Mouse (Mus musculus) embryonic facial prominence, embryonic 14.5 days (tissue): ENCODE results near the gene Ptch2. TPM values are rescaled to one million over a fixed set of nuclear protein-coding genes. Genes with fewer than 3 reads are reported as not detected.

Experiments
- ATAC-seq: fragments of 200-750 bp; cut with Nextera tagmentation; 2 replicates; pipeline ENCODE4 v1.8.0; 2017; ENCODE audit warnings: low read depth, moderate number of reproducible peaks, moderate TSS enrichment
- DNase-seq: peaks from one replicate; pipeline ENCODE4 v3.0.0-alpha.2; 2015; ENCODE audit warnings: low spot score
- H3K27ac ChIP-seq: fragments of 300-500 bp; sonication (generic); replicated peaks from 2 replicates; pipeline ENCODE4 v1.5.1; 2014; ENCODE audit warnings: low read depth, mild to moderate bottlenecking, low read length, moderate library complexity
- H3K27me3 ChIP-seq: fragments of 300-500 bp; sonication (generic); replicated peaks from 2 replicates; pipeline ENCODE4 v1.6.1; 2014; ENCODE audit warnings: low read length; ENCODE audit not compliant: control insufficient read depth, insufficient read depth
- H3K36me3 ChIP-seq: fragments of 300-500 bp; sonication (generic); 2 replicates; pipeline ENCODE4 v1.6.1; 2014; ENCODE audit warnings: low read length, mixed read lengths; ENCODE audit not compliant: control insufficient read depth, insufficient read depth
- H3K4me1 ChIP-seq: fragments of 300-500 bp; sonication (generic); 2 replicates; pipeline ENCODE4 v1.6.1; 2014; ENCODE audit warnings: antibody characterized with exemption, low read length; ENCODE audit not compliant: control insufficient read depth, insufficient read depth
- H3K4me2 ChIP-seq: fragments of 300-500 bp; sonication (generic); 2 replicates; pipeline ENCODE4 v1.6.1; 2014; ENCODE audit warnings: low read depth, mild to moderate bottlenecking, low read length, moderate library complexity, mixed read lengths
- H3K4me3 ChIP-seq: fragments of 300-500 bp; sonication (generic); 2 replicates; pipeline ENCODE4 v1.5.1; 2014; ENCODE audit warnings: low read depth, mild to moderate bottlenecking, low read length
- H3K9ac ChIP-seq: fragments of 300-500 bp; sonication (generic); 2 replicates; pipeline ENCODE4 v1.6.1; 2014; ENCODE audit warnings: low read depth, mild to moderate bottlenecking, low read length, moderate library complexity, mixed read lengths
- H3K9me3 ChIP-seq: fragments of 300-500 bp; sonication (generic); 2 replicates; pipeline ENCODE4 v1.6.1; 2016; ENCODE audit warnings: low read length; ENCODE audit not compliant: control insufficient read depth
- WGBS: fragments of 180-500 bp; shearing (Covaris S2); extraction: QIAGEN DNeasy Blood & Tissue Kit; methylation state at CpG from one replicate; pipeline ENCODE4 v1.1.7; 2014; 5-methylcytosine and 5-hydroxymethylcytosine counted together
- polyA plus RNA-seq: library from polyadenylated mRNA; unstranded; fragments of >200 nt; fragmentation: Nextera tagmentation; extraction: Ambion mirVana; gene quantifications from 2 replicates; pipeline ENCODE4 v1.2.1, GENCODE M21; 2014

The Ptch2 gene
- polyA plus RNA-seq, 1 experiment from 2014 or later, result 9.0 TPM

DNA sequence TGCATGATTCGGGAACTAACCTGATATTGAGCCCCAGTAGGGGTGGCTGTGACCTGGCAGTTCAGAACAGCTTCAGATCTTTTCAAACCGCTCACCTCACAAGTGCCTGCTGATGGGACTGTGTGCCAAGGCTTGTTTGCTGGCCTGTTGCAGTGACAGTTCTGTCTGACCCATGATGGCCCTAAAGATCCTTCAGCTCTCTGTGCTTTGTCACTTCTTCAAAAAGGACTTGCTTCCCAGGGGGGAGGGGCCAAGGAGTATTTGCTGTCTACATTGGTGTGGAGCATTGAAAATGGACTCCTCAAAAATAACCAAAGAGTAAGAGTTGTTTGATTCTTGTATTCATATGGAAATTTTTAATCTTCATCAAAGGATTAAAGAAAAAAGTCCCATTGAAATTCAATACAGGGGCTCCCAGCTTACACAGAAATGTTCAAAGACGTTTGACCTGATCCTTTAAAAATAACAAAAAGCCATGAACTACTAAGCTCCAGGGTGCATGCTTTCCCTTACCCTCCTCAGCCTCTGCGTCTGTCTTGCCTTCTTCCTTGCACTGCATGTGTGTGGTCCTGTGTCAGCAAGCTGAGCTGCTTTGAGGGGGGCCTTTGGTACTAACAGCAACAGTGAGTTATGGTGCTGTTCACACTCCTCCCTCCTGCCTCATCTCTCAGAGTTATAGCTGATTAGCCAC lies 33.0 kb upstream of the Ptch2 start:
- H3K4me2 ChIP-seq, result no peak overlapping the region
- H3K36me3 ChIP-seq, result peaks cover 47% of the 10 kb centered on the region
- no peak for DNase-seq
- H3K9me3 ChIP-seq, result no peaks in the 10 kb centered on the region
- no peak; the same call in 1 of the 2 replicates for ATAC-seq
- H3K9ac ChIP-seq, result no peak overlapping the region
- no peaks in the 10 kb centered on the region for H3K27me3 ChIP-seq
- H3K4me3 ChIP-seq, result no peak overlapping the region
- H3K4me1 ChIP-seq, result no peaks in the 10 kb centered on the region
- 49% methylated on average over 4 of the region's 4 CpGs for WGBS
- H3K27ac ChIP-seq, result no peak overlapping the region

DNA sequence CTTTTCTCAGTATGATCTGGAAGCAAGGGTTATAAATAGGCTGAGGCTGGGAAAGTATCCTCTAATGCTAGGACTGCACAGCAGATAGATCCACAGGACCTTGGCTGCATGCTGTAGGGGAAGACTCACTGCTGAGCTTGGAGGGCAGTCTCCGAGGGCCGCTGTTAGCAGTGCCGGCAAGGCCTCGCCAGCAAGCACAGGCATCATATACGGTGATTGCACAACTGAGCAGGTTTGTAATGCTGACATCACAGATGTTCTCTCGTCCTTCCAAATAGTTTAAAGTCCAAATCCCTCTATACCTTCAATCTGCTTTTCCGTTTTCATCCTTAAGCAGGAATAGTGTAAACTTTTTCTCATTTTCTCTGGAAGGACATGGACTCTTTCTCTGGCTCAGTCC lies 27.8 kb upstream of the Ptch2 start:
- WGBS, result 95% methylated on average over 5 of the region's 7 CpGs
- H3K4me1 ChIP-seq, result no peaks in the 10 kb centered on the region
- no peak overlapping the region for H3K4me3 ChIP-seq
- no peak overlapping the region for H3K4me2 ChIP-seq
- no peak overlapping the region for H3K27ac ChIP-seq
- no peak for ATAC-seq
- no peaks in the 10 kb centered on the region for H3K9me3 ChIP-seq
- peaks cover 84% of the 10 kb centered on the region for H3K36me3 ChIP-seq
- H3K27me3 ChIP-seq, result no peaks in the 10 kb centered on the region
- no peak for DNase-seq
- H3K9ac ChIP-seq, result no peak overlapping the region

DNA sequence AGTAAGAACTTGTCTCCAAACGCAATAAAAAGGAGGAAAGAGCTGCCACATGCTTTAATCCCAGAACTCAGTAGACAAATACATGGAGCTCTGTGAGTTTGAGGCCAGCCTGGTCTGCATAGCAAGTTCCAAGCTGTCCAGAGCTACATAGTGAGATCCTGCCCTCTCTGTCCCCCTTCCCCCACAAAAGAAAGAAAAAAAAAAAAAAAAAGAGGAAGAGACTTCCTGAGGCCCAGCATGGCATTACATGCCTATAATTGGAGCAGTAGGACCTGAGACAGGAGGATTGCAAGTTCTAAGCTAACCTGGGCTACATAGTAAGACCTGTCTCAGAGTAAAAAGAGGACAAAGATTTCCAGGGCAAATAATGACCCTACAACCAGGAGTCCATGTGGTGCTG lies 26.2 kb upstream of the Ptch2 start:
- no peak overlapping the region for H3K27ac ChIP-seq
- no peak for ATAC-seq
- peaks cover 83% of the 10 kb centered on the region for H3K36me3 ChIP-seq
- no peak overlapping the region for H3K4me2 ChIP-seq
- H3K9me3 ChIP-seq, result no peaks in the 10 kb centered on the region
- H3K4me3 ChIP-seq, result no peak overlapping the region
- no peak for DNase-seq
- H3K9ac ChIP-seq, result no peak overlapping the region
- no peaks in the 10 kb centered on the region for H3K4me1 ChIP-seq
- 97% methylated on average over 1 of the region's 1 CpGs for WGBS
- no peaks in the 10 kb centered on the region for H3K27me3 ChIP-seq

DNA sequence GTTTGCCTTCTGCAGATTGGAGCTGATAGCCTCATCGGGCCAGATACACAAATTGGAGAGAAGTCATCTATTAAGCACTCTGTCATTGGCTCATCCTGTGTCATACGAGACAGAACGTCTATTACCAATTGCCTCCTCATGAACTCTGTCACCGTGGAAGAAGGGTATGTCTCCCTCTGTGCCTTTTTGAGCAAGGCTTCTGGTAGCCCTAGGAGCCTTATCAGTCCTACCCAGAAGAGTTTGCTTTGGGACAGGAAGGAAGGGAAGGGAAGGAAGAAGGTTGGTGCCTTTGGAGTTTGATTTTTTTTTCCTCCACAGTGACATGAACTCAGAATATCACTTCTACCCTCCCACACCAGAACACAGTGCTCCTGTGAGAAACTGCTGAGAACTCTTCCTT lies 25.3 kb upstream of the Ptch2 start:
- H3K9me3 ChIP-seq, result no peaks in the 10 kb centered on the region
- H3K27me3 ChIP-seq, result no peaks in the 10 kb centered on the region
- no peak overlapping the region for H3K4me3 ChIP-seq
- no peak overlapping the region for H3K27ac ChIP-seq
- no peak overlapping the region for H3K9ac ChIP-seq
- peaks cover 85% of the 10 kb centered on the region for H3K36me3 ChIP-seq
- no peak overlapping the region for H3K4me2 ChIP-seq
- no peak for DNase-seq
- no peaks in the 10 kb centered on the region for H3K4me1 ChIP-seq
- ATAC-seq, result no peak
- 87% methylated on average over 4 of the region's 4 CpGs for WGBS

DNA sequence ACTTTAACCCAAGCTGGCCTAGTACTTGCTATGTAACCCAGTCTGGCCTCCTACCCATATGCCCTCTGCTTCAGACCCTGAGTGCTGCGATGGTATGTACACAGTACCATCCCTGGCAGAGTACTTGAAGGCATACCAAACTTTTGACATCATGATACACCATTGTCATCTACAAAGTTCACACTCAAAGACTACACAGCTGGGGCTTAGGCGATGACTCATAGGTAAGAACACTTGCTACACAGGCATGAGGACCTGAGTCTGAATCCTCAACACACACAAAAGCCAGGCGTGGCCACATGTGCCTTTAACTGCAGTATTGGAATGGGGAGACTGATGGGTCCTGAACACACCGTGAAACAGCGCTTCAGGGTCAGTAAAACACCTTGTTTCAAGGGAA lies 24.7 kb upstream of the Ptch2 start:
- Histone ChIP-seq H3K36me3 (peaks cover 85% of the 10 kb centered on the region), H3K4me2 (no peak overlapping the region), H3K4me3 (no peak overlapping the region), H3K9me3 (no peaks in the 10 kb centered on the region), H3K27ac (no peak overlapping the region), H3K27me3 (no peaks in the 10 kb centered on the region), H3K4me1 (no peaks in the 10 kb centered on the region), H3K9ac (no peak overlapping the region)
- ATAC-seq, result no peak
- DNase-seq, result no peak
- WGBS, result 96% methylated on average over 5 of the region's 5 CpGs

DNA sequence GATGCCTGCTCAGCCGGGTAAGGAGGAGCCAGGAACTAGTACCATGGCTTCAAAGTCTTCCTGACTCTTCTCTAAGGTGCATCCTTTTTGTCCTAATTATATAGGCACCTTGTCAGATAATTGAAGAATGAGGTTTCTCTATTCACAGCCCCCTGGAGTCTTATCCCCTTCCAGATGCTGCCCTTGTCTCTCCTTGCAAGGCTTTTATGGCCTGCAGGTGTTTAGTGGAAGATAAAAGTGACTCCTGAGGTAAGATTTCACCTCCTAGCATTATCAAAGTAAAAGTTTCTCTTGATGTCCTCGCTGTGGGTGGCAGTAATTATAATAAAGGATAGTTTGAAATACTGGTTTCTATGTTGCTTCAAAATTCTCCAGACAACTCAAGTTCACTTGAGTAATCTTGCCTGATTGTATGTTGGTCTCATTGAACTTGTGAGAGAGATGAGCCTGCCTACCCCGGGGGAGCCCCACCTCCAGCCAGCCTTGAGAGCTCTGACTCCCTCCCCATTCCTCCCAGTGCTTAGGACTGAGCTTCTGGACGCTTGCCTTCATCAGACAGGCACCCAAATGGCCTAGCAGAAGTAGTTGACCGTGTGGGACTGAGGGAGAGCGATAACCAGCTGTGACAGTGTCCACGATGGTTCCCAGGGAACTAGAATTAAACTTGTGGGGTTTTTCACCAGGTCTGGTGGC lies 7.8 kb upstream of the Ptch2 start:
- 76% methylated on average over 7 of the region's 7 CpGs for WGBS
- no peak overlapping the region for H3K27ac ChIP-seq
- H3K4me3 ChIP-seq, result no peak overlapping the region
- no peaks in the 10 kb centered on the region for H3K4me1 ChIP-seq
- no peak overlapping the region for H3K9ac ChIP-seq
- DNase-seq (no peak), ATAC-seq (no peak)
- H3K4me2 ChIP-seq, result no peak overlapping the region
- peaks cover 35% of the 10 kb centered on the region for H3K36me3 ChIP-seq
- H3K27me3 ChIP-seq, result no peaks in the 10 kb centered on the region
- no peaks in the 10 kb centered on the region for H3K9me3 ChIP-seq

DNA sequence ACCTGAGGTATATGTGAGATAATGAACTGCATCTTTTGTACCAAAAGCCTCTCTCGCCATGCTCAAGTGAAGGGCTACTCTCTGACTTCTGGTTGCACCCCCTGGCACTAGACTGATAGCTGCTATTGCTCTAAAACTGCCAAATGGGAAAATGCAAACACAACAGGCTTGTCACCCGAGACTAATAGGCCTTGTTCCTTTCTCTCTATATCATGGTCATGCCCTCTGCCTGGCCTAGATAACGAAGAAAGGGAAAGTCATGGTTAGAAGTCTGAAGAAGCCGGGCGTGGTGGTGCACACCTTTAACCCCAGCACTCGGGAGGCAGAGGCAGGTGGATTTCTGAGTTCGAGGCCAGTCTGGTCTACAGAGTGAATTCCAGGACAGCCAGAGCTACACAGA lies 5.3 kb upstream of the Ptch2 start:
- no peak overlapping the region for H3K9ac ChIP-seq
- WGBS, result 83% methylated on average over 7 of the region's 7 CpGs
- DNase-seq (no peak), ATAC-seq (no peak)
- H3K9me3 ChIP-seq, result no peaks in the 10 kb centered on the region
- no peak overlapping the region for H3K27ac ChIP-seq
- peaks cover 23% of the 10 kb centered on the region for H3K36me3 ChIP-seq
- H3K4me2 ChIP-seq, result no peak overlapping the region
- peaks cover 3% of the 10 kb centered on the region; the same call in 1 of the 2 replicates for H3K4me1 ChIP-seq
- H3K27me3 ChIP-seq, result no peaks in the 10 kb centered on the region
- H3K4me3 ChIP-seq, result no peak overlapping the region

DNA sequence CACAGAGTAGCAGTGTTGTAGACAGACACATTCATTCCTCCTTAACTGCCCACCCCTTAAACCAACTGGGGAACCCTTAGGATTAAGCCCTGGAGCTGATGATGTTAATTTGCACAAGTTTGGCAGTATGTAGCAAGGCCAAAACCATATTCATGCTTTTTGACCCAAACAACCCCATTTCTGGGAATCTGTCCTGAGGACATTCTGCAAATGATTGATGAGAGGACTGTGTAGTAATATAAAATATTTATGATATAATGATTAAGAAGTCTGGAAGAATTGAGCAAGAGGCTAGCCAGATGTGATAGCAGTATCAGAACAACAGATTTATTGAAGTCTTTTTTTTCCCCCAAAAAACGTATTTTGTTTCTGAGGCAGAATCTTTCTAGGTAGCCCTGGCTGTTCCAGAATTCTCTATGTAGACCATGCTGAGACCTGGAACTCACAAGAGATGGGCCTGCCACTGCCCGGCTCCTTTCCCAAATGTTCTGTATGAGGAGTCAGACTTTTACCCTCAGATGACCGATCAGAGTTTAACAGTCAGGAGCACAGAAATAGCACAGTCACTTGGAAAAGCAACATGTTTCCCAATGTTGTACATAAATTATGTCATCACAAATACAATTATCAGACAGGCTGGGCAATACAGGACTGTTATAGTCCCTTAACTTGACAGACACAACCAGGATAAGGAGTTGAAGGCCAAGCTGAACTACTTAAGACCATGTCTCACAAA lies 1.1 kb upstream of the Ptch2 start:
- no peaks in the 10 kb centered on the region for H3K36me3 ChIP-seq
- H3K9me3 ChIP-seq, result no peaks in the 10 kb centered on the region
- ATAC-seq (no peak), DNase-seq (no peak)
- WGBS, result 72% methylated on average over 3 of the region's 3 CpGs
- no peak overlapping the region for H3K9ac ChIP-seq
- peak overlapping the region; percentile 76; the same call in 1 of the 2 replicates for H3K27ac ChIP-seq
- H3K4me1 ChIP-seq, result peaks cover 18% of the 10 kb centered on the region
- no peak overlapping the region for H3K4me3 ChIP-seq
- no peak overlapping the region for H3K4me2 ChIP-seq
- no peaks in the 10 kb centered on the region for H3K27me3 ChIP-seq
